Mouse (Mus musculus) retina, adult 2 months (tissue): ENCODE results near the gene Tmem151b.

Source experiments
- DNase-seq: peaks from one replicate; pipeline ENCODE4 v3.0.0-alpha.2; 2012; ENCODE audit warnings: low read depth, low spot score

The Tmem151b gene

GRCm38 (mm10) chr17:45564531-45565084 is 15.1 kb upstream of the Tmem151b start:
- DNase-seq, result no peak

GRCm38 (mm10) chr17:45563655-45564530 is 14.4 kb upstream of the Tmem151b start, which contains the start of gene Slc35b2:
Gene Slc35b2, plus strand, starts transcription at chr17:45563874.
- peak; percentile 77 for DNase-seq

- DNase-seq, result no peak
These were observed 13.7 kb upstream of the Tmem151b start for GRCm38 (mm10) chr17:45563216-45563615.

- no peak for DNase-seq
These were observed 10.5 kb upstream of the Tmem151b start for GRCm38 (mm10) chr17:45559732-45560525.

GRCm38 (mm10) chr17:45557998-45558862 is 8.8 kb upstream of the Tmem151b start:
- no peak for DNase-seq

GRCm38 (mm10) chr17:45557246-45557824 is 7.9 kb upstream of the Tmem151b start:
- no peak for DNase-seq

- DNase-seq, result no peak
These were observed 7.2 kb upstream of the Tmem151b start for GRCm38 (mm10) chr17:45556514-45557245.

GRCm38 (mm10) chr17:45556107-45556489 is 6.6 kb upstream of the Tmem151b start:
- DNase-seq, result no peak

- peak; percentile 77 for DNase-seq
These were observed 6.1 kb upstream of the Tmem151b start, which contains the start of gene Nfkbie for GRCm38 (mm10) chr17:45555452-45556106. Gene Nfkbie, plus strand, starts transcription at chr17:45555703.

GRCm38 (mm10) chr17:45554420-45554819 is 4.9 kb upstream of the Tmem151b start:
- DNase-seq, result no peak

- DNase-seq, result no peak
These were observed 3.6 kb upstream of the Tmem151b start for GRCm38 (mm10) chr17:45553065-45553464.

GRCm38 (mm10) chr17:45551816-45552451 is 2.5 kb upstream of the Tmem151b start:
- no peak for DNase-seq

GRCm38 (mm10) chr17:45551249-45551796 is 1.8 kb upstream of the Tmem151b start:
- no peak for DNase-seq

GRCm38 (mm10) chr17:45550253-45550652 is 776 bp upstream of the Tmem151b start:
- DNase-seq, result no peak

- DNase-seq, result no peak
These were observed 650 bp downstream of the Tmem151b start for GRCm38 (mm10) chr17:45548541-45549512.

GRCm38 (mm10) chr17:45547461-45548190 is 1.9 kb downstream of the Tmem151b start:
- DNase-seq, result no peak

- no peak for DNase-seq
These were observed 2.5 kb downstream of the Tmem151b start for GRCm38 (mm10) chr17:45546941-45547340.
